Mouse (Mus musculus) c-Kit-positive CD71-negative TER-119-negative erythroid progenitor cells, embryonic 14.5 days (primary cell): Measurements from ENCODE around the gene Gm10376.
"Not testable (repeated sequence)": the region's sequence is repeated elsewhere in the genome, so short reads cannot be mapped to it uniquely, and the experiment has no call there.

Experiments used
- DNase-seq: peaks from one replicate; pipeline ENCODE4 v3.0.0-alpha.2; 2013; ENCODE audit warnings: low read depth

Gm10376 gene

DNA sequence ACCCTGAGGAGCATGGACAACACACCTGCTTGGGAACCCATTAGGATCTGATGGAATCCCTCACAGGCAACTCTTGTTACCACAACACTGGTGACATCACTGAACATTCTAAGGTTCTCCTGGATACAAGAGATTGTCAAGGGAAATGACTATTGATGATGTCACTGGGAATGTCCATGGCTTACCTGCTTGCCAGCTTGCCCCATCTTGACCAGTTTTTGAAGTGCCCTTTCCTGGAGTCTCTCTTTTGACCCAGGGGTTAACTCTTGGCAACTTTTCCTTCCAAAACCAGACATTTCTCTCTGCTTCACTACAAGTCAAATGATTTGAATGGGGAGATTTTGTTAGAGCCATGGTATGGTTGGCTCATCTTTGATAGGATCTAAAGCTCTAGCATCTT is at the start of gene Gm10376:
Gene Gm10376 (minus strand): TSS at position 101 of the 400 bp plus-strand sequence.
- DNase-seq, result not testable (repeated sequence)

- not testable (repeated sequence) for DNase-seq
These were observed 44.8 kb upstream of the Gm10376 start for GRCm38 (mm10) chr14:43060179-43060578.

DNA sequence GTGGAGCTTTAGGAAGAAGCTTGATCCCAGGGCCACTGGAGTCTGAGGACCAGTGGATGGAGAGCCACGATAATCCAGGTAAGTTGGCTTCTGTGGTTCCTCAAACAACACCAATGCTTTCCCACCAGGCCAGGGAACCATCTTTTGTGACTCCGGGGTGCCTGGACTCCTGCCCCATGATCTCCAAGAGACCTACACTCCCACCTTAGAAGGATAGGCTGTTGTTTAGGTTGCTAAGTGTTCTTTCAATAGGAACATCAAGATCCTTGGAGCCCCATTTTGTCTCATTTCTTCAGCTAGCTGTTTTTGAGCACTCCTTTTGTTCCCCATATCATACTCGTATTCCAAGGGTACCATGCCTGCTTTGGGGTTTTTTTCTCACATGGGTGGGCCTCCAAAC is 42.6 kb upstream of the Gm10376 start:
- not testable (repeated sequence) for DNase-seq

DNA sequence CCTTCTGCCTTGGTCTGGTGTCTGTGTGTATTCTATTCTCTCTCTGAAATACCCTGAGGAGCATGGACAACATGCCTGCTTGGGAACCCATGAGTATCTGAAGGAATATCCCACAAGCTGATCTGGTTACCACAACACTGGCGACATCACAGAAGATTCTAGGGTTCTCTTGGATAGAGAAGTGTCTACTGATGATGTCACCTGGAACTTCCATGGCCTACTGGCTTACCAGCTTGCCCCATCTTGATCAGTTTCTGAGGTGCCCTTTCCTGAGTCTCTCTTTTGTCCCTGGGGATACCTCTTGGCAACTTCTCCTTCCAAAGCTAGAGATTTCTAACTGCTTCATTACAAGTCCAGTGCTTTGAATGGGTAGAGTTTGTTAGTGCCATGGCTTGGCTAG is 21.9 kb downstream of the Gm10376 start, which contains the start of gene Gm8082:
Gene Gm8082 (minus strand): TSS at position 101 of the 400 bp plus-strand sequence.
- not testable (repeated sequence) for DNase-seq
